Comparison of ENCODE assay signal across 8 mouse cellular contexts in the genomic region with DNA sequence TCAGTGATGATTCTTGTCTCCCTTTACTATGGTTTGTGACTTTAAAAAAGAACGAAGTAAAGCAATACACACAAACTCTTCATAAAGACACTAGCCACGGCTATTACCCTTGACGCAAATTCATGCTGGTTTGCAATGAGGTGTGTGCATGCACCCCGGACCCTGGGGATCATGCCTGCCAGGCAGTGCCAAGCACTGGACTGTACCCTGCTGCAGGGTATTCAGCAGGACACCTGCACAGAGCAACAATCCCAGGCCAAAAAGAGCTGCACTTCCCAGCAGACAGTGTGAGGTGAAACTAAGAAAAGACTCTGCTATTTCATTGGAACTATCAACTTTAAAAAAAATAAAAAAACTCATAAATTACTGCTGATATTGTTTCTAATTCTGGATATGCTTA.
A peak's percentile ranks its signal among the peaks of the same experiment; 100 is the strongest.
DNase-seq lines count a peak whose midpoint lies in the region; ATAC-seq lines count a peak whose summit lies in the region.

No protein-coding gene starts in this region.

- H3K9ac ChIP-seq in kidney, embryonic 15.5 days, result no peak overlapping the region
- peak overlapping the region; percentile 41; the same call in 1 of the 2 replicates for H3K9ac ChIP-seq in embryonic facial prominence, embryonic 14.5 days (ENCODE audit: low read depth, low read length)
- 0 out of 2 replicates have a peak overlapping the region, but pooled peaks have one; percentile 15 for H3K9ac ChIP-seq in intestine, embryonic 15.5 days
- peak overlapping the region; percentile 56 for H3K9ac ChIP-seq in midbrain, embryonic 16.5 days (ENCODE audit: low read depth, low read length)

- no peak for DNase-seq in kidney, postnatal 14 days
- DNase-seq in embryonic facial prominence, embryonic 14.5 days (ENCODE audit: low spot score), result no peak
- no peak for DNase-seq in ovary, adult 18-20 months (ENCODE audit: low spot score)
- no peak for DNase-seq in adipocyte (ENCODE audit: low spot score)
- DNase-seq in left cerebral cortex, adult 8-10 months (ENCODE audit: low spot score in 2 of 2), result no peak

- ATAC-seq in kidney, embryonic 15.5 days (replicated peaks; ENCODE audit: low FRiP score), result no peak
- ATAC-seq in embryonic facial prominence, embryonic 14.5 days (ENCODE audit: low read depth), result no peak
- no peak for ATAC-seq in intestine, embryonic 15.5 days
- ATAC-seq in midbrain, embryonic 16.5 days, result no peak

- 39% methylated on average over 4 of the region's 4 CpGs for WGBS in kidney, embryonic 15.5 days
- WGBS in embryonic facial prominence, embryonic 14.5 days, result 36% methylated on average over 4 of the region's 4 CpGs
- 50% methylated on average over 4 of the region's 4 CpGs for WGBS in intestine, embryonic 15.5 days
- 17% methylated on average over 4 of the region's 4 CpGs for WGBS in midbrain, embryonic 16.5 days

- peak overlapping the region; percentile 54 for H3K4me3 ChIP-seq in kidney, embryonic 15.5 days (replicated peaks)
- peak overlapping the region; percentile 45 for H3K4me3 ChIP-seq in embryonic facial prominence, embryonic 14.5 days (ENCODE audit: low read depth, low read length)
- H3K4me3 ChIP-seq in intestine, embryonic 15.5 days (replicated peaks), result peak overlapping the region; percentile 43
- H3K4me3 ChIP-seq in midbrain, embryonic 16.5 days (ENCODE audit: low read depth, low read length), result peak overlapping the region; percentile 44

- peaks cover 23% of the 10 kb centered on the region for H3K27me3 ChIP-seq in kidney, embryonic 15.5 days
- H3K27me3 ChIP-seq in embryonic facial prominence, embryonic 14.5 days (replicated peaks; ENCODE audit: control insufficient read depth, insufficient read depth, low read length), result 0 out of 2 replicates have a peak, but pooled peaks cover 4% of the 10 kb centered on the region
- no peaks in the 10 kb centered on the region for H3K27me3 ChIP-seq in intestine, embryonic 15.5 days (replicated peaks)
- H3K27me3 ChIP-seq in midbrain, embryonic 16.5 days (ENCODE audit: control insufficient read depth, insufficient read depth, low read depth, low read length), result no peaks in the 10 kb centered on the region

- H3K4me2 ChIP-seq in kidney, embryonic 15.5 days, result peak overlapping the region; percentile 60
- H3K4me2 ChIP-seq in embryonic facial prominence, embryonic 14.5 days (ENCODE audit: low read depth, low read length), result peak overlapping the region; percentile 62
- peak overlapping the region; percentile 58 for H3K4me2 ChIP-seq in intestine, embryonic 15.5 days (replicated peaks)
- H3K4me2 ChIP-seq in midbrain, embryonic 16.5 days (ENCODE audit: low read length), result peak overlapping the region; percentile 70

- peaks cover 9% of the 10 kb centered on the region for H3K4me1 ChIP-seq in kidney, embryonic 15.5 days
- H3K4me1 ChIP-seq in embryonic facial prominence, embryonic 14.5 days (ENCODE audit: control insufficient read depth, insufficient read depth, low read length), result no peaks in the 10 kb centered on the region
- H3K4me1 ChIP-seq in intestine, embryonic 15.5 days (replicated peaks), result peaks cover 6% of the 10 kb centered on the region; the same call in 1 of the 2 replicates
- H3K4me1 ChIP-seq in midbrain, embryonic 16.5 days (ENCODE audit: control insufficient read depth, insufficient read depth, low read length), result peaks cover 6% of the 10 kb centered on the region; the same call in 1 of the 2 replicates

- no peak overlapping the region for H3K27ac ChIP-seq in kidney, embryonic 15.5 days
- no peak overlapping the region for H3K27ac ChIP-seq in embryonic facial prominence, embryonic 14.5 days (replicated peaks; ENCODE audit: low read depth, low read length)
- no peak overlapping the region for H3K27ac ChIP-seq in intestine, embryonic 15.5 days
- H3K27ac ChIP-seq in midbrain, embryonic 16.5 days (ENCODE audit: low read length), result no peak overlapping the region

- H3K36me3 ChIP-seq in kidney, embryonic 15.5 days, result no peaks in the 10 kb centered on the region
- no peaks in the 10 kb centered on the region for H3K36me3 ChIP-seq in embryonic facial prominence, embryonic 14.5 days (ENCODE audit: control insufficient read depth, insufficient read depth, low read length)
- H3K36me3 ChIP-seq in intestine, embryonic 15.5 days, result no peaks in the 10 kb centered on the region
- H3K36me3 ChIP-seq in midbrain, embryonic 16.5 days (ENCODE audit: control insufficient read depth, insufficient read depth, low read length), result no peaks in the 10 kb centered on the region

- H3K9me3 ChIP-seq in kidney, embryonic 15.5 days (replicated peaks), result no peaks in the 10 kb centered on the region
- no peaks in the 10 kb centered on the region for H3K9me3 ChIP-seq in embryonic facial prominence, embryonic 14.5 days (ENCODE audit: control insufficient read depth, low read length)
- H3K9me3 ChIP-seq in intestine, embryonic 15.5 days, result no peaks in the 10 kb centered on the region
- no peaks in the 10 kb centered on the region for H3K9me3 ChIP-seq in midbrain, embryonic 16.5 days (replicated peaks; ENCODE audit: control insufficient read depth, low read length, poor library complexity, severe bottlenecking)
